Mouse (Mus musculus) limb, embryonic 15.5 days (tissue): ENCODE results near the gene Fto. TPM values are rescaled to one million over a fixed set of nuclear protein-coding genes. Genes with fewer than 3 reads are reported as not detected.

ENCODE experiments used
- ATAC-seq: fragments of 200-750 bp; cut with Nextera tagmentation; 2 replicates; pipeline ENCODE4 v1.8.0; 2017; ENCODE audit warnings: low read depth, moderate TSS enrichment; ENCODE audit not compliant: insufficient number of reproducible peaks, low FRiP score, low TSS enrichment
- H3K27ac ChIP-seq: fragments of 300-500 bp; sonication (generic); 2 replicates; pipeline ENCODE4 v1.5.1; 2015; ENCODE audit warnings: moderate library complexity, mild to moderate bottlenecking, inconsistent platforms
- H3K27me3 ChIP-seq: fragments of 300-500 bp; sonication (generic); 2 replicates; pipeline ENCODE4 v1.6.1; 2015; ENCODE audit warnings: inconsistent platforms
- H3K36me3 ChIP-seq: fragments of 300-500 bp; sonication (generic); 2 replicates; pipeline ENCODE4 v1.6.1; 2015; ENCODE audit warnings: inconsistent platforms
- H3K4me1 ChIP-seq: fragments of 300-500 bp; sonication (generic); 2 replicates; pipeline ENCODE4 v1.6.1; 2015; ENCODE audit warnings: inconsistent platforms
- H3K4me2 ChIP-seq: fragments of 300-500 bp; sonication (generic); 2 replicates; pipeline ENCODE4 v1.6.1; 2015; ENCODE audit warnings: mild to moderate bottlenecking, inconsistent platforms
- H3K4me3 ChIP-seq: fragments of 300-500 bp; sonication (generic); 2 replicates; pipeline ENCODE4 v1.5.1; 2015; ENCODE audit warnings: mild to moderate bottlenecking, inconsistent platforms
- H3K9ac ChIP-seq: fragments of 300-500 bp; sonication (generic); 2 replicates; pipeline ENCODE4 v1.6.1; 2015; ENCODE audit warnings: inconsistent platforms
- H3K9me3 ChIP-seq: fragments of 300-500 bp; sonication (generic); 2 replicates; pipeline ENCODE4 v1.6.1; 2016; ENCODE audit warnings: inconsistent platforms
- WGBS: fragments of 180-500 bp; shearing (Covaris S2); methylation state at CpG from one replicate; pipeline ENCODE4 v1.1.7; 2015; 5-methylcytosine and 5-hydroxymethylcytosine counted together
- polyA plus RNA-seq: library from polyadenylated mRNA; unstranded; fragments of >200 nt; fragmentation: Nextera tagmentation; extraction: Ambion mirVana; gene quantifications from 2 replicates; pipeline ENCODE4 v1.2.1, GENCODE M21; 2015

Fto gene
- polyA plus RNA-seq, 1 experiment from 2014 or later, result 97.1 TPM

DNA sequence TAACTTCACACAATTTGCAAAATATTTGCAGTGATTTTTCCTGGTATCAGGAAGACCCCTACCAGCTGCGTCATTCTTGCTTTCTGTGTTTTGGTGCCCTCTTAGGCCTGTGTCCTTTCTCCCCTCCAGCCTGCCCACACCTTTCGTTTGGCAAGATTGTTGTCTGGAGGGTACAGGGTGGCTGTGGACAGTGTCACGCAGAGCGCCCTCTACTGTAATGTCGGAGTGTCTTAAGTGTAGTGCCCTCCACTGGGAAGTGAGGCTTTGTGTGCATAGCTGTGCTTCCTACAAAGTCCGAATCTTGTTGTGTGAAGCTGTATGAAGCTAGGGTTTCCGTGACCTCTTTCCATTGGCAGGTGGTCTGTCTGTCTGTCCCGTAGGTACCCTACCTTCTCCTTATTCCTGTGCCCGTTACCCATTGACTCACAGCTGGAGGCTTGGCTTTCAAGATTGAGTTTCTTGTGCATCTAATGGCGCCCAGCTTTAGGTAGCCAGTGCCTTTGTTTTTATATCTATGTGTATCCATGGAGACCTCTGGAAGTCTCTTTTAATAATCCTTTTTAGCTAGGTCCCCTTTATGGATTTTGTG is 50.0 kb downstream of the Fto start:
- Histone ChIP-seq H3K9me3 (no peaks in the 10 kb centered on the region), H3K4me1 (peaks cover 27% of the 10 kb centered on the region), H3K27me3 (no peaks in the 10 kb centered on the region), H3K9ac (no peak overlapping the region), H3K27ac (no peak overlapping the region), H3K4me3 (no peak overlapping the region), H3K36me3 (no peaks in the 10 kb centered on the region), H3K4me2 (no peak overlapping the region)
- WGBS, result 87% methylated on average over 10 of the region's 10 CpGs
- no peak for ATAC-seq

DNA sequence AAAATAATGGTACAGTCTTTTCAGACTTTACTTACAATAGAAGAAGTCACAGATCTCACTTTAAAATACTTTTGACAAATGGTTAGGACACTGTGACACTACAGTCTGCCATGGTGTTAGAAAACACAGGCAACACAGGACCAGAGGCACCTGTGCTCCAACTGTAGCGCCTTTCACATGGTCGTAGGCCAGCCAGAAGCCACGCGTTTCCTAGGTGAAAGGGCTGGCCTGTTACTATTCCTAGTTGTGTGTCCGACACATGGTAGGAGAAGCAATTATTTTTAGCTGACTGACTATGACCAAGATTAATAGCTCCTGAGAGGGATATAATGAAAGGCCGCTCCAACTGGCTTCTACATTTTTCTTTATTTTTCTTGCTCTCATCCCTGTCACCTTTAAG is 50.9 kb downstream of the Fto start:
- no peak for ATAC-seq
- Histone ChIP-seq H3K4me1 (peaks cover 26% of the 10 kb centered on the region), H3K27ac (no peak overlapping the region), H3K36me3 (no peaks in the 10 kb centered on the region), H3K4me3 (no peak overlapping the region), H3K27me3 (no peaks in the 10 kb centered on the region), H3K9ac (no peak overlapping the region), H3K4me2 (no peak overlapping the region), H3K9me3 (no peaks in the 10 kb centered on the region)
- WGBS, result 81% methylated on average over 6 of the region's 6 CpGs

DNA sequence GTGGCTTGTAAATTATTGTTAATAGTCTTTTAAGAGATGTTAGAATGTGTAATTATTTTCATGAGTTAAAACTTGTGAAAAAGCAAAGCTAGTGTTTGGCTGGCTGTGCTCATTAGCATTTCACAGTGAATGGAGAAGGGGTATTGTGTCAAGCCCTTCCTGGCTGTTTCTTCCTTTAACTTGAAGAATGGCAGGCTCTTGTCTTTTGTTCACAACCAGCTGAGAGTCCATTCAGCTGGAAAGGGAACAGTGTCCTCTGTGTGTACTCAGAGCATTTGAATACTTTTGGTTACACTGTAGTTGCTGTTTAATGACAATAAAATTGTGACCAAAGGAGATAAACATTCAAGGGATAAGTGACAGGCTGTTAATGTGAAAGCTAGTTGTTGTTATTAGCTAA is 52.5 kb downstream of the Fto start:
- H3K36me3 ChIP-seq, result no peaks in the 10 kb centered on the region
- no peak overlapping the region for H3K27ac ChIP-seq
- no peak for ATAC-seq
- H3K9ac ChIP-seq, result no peak overlapping the region
- H3K27me3 ChIP-seq, result no peaks in the 10 kb centered on the region
- H3K9me3 ChIP-seq, result no peaks in the 10 kb centered on the region
- H3K4me3 ChIP-seq, result no peak overlapping the region
- H3K4me2 ChIP-seq, result no peak overlapping the region
- peaks cover 12% of the 10 kb centered on the region for H3K4me1 ChIP-seq

DNA sequence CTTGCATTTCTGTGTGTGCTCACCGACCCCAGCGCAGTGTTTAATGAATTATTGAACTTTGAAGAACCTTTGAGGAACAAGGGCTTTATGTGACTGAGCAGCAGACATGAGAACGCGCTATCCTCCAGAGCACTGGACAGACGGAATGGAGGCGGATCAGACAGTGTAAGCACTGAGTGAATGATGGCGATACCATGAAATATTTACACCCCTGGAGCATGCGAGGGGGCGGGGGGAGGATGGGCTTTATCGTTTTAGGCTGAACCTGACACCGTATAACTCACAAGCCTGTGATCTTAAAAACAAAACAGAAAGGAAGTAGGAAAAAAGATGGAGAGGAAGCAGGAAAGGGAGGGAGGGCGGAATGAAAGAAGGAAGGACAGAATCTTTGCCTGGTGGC is 57.6 kb downstream of the Fto start:
- Histone ChIP-seq H3K9me3 (no peaks in the 10 kb centered on the region), H3K4me3 (no peak overlapping the region), H3K4me2 (no peak overlapping the region), H3K27me3 (no peaks in the 10 kb centered on the region), H3K36me3 (no peaks in the 10 kb centered on the region), H3K9ac (no peak overlapping the region), H3K4me1 (peaks cover 16% of the 10 kb centered on the region), H3K27ac (no peak overlapping the region)
- ATAC-seq, result no peak
- WGBS, result 48% methylated on average over 12 of the region's 12 CpGs

DNA sequence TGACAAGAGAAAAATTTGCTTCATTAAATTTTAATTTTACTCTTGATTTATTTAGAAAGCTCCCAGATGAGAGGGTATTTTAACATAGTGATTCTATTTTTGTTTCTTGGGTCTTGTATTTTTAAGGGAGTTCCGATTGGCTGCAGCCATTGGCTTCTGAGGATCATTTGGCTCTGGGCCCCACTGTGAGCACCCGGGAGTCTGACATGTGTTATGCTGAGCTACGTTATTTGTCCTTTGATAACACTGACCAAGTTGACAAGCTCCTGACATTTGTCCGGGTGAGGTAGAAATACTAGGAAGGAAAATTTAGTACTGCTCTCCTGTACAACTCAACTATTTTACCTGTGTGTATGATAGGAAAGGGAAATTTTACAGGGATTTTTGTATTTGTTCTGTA is 58.7 kb downstream of the Fto start:
- no peak overlapping the region for H3K4me3 ChIP-seq
- no peak for ATAC-seq
- 54% methylated on average over 4 of the region's 4 CpGs for WGBS
- H3K4me2 ChIP-seq, result no peak overlapping the region
- no peak overlapping the region for H3K9ac ChIP-seq
- no peaks in the 10 kb centered on the region for H3K27me3 ChIP-seq
- no peak overlapping the region for H3K27ac ChIP-seq
- H3K9me3 ChIP-seq, result no peaks in the 10 kb centered on the region
- H3K36me3 ChIP-seq, result no peaks in the 10 kb centered on the region
- H3K4me1 ChIP-seq, result peaks cover 27% of the 10 kb centered on the region

DNA sequence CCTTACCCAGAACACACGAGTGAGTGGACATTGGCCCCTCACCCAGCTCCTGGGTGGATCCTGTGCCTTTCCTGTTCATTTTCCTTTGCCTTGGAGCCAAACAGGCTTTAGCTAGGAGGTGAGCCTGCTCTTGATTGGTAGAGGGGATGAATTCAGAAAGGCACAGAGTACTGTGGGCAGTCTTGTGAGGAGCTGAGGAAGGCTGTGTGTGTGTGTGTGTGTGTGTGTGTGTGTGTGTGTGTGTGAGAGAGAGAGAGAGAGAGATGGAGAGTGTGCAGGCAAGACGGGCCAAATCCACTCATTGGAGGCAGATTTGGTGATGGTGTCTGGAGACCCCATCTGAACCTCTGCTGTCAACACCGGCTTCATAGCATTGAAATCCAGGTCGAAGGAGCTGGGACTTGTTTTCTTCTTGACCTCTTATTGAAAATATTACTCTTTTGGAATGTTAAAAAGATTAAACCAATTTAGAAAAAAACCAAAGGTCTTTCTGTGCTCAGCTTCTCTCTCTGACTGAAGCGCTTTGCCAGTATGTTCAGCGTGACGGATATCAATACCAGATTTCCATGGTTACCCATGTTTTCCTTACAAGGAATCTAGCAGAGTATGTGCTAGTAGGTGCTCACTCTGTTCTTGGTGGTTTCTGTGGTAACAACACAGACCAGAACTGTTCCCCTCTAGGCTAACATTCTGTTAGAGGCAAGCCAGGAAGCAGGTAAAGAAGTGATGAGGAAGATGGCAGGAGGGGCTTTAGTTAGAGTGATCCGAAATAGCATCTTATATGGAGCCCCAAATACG is 59.7 kb downstream of the Fto start:
- WGBS, result 82% methylated on average over 9 of the region's 9 CpGs
- Histone ChIP-seq H3K9me3 (no peaks in the 10 kb centered on the region), H3K27me3 (no peaks in the 10 kb centered on the region)

DNA sequence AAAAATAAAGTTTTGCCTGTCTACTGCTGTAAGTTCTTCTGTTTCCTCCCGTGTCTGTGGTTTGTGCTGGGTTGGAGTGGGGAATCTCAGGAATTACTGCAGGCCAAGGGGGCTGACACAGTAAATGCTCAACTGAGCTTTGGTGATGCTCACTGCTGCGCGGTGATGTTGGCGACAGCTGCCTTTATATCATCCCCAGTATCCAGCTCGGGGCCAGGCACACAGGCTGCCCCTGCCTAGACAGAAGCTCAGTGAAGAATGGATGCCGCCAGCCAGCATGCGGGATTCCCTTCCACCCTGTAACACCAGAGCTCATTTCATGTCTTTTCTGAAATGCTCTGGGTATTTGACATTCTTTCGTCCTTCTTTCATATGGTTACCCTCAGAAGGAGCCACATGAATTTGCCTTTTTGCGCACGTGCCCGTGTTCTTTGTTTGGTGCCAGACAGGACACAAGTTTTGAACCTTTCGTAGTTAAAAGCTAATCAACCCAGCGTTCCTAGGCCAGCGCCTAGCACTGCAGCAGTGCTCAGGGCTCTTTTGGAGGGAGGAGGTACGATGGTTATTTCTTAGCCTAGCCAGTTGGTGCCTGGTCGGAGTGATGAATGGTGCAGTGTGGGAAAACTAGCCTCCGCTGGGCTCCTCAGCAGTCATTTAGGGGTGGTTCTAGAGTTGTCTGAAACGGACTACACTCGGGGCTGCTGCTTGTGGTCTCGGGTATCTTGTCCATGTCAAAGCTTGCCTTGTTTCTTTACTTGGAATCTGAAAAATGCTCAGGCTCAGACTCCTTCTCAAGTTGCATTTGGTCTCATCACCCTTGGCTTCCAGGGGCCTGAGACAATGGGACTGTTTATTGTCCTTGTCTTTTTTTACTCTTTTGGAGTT is 62.0 kb downstream of the Fto start:
- Histone ChIP-seq H3K4me3 (no peak overlapping the region), H3K4me1 (peaks cover 53% of the 10 kb centered on the region), H3K27ac (no peak overlapping the region), H3K9me3 (no peaks in the 10 kb centered on the region), H3K27me3 (no peaks in the 10 kb centered on the region), H3K9ac (no peak overlapping the region), H3K36me3 (no peaks in the 10 kb centered on the region), H3K4me2 (no peak overlapping the region)
- WGBS, result 47% methylated on average over 20 of the region's 20 CpGs
- no peak for ATAC-seq

More for the DNA sequence above, 59.7 kb downstream of the Fto start:
- no peaks in the 10 kb centered on the region for H3K36me3 ChIP-seq
- no peak overlapping the region for H3K4me3 ChIP-seq
- peaks cover 36% of the 10 kb centered on the region for H3K4me1 ChIP-seq
- ATAC-seq, result no peak
- no peak overlapping the region for H3K9ac ChIP-seq
- H3K27ac ChIP-seq, result no peak overlapping the region
- no peak overlapping the region for H3K4me2 ChIP-seq

DNA sequence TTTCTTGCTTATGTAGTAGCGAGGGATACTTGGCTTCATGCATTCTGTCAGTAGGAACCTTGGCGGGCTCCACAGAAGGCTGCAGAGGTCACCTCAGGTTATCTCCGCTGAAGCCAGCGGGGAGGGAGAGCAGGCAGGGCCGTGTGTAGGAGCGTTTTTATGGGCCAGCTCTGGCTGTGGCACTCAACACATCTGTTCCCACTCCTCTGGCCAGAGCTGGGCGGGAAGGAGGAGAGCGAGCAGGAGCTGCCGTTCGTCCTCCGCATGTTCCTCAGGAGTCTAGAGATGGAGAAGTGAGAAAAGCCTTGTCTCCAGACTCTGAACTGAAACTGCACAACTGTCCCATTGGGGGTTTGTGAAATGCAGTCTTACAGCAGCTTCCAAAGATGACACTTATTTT is 63.5 kb downstream of the Fto start:
- Histone ChIP-seq H3K9me3 (no peaks in the 10 kb centered on the region), H3K27me3 (no peaks in the 10 kb centered on the region), H3K4me3 (no peak overlapping the region), H3K9ac (no peak overlapping the region), H3K36me3 (no peaks in the 10 kb centered on the region), H3K27ac (peak overlapping the region; percentile 2; the same call in 1 of the 2 replicates), H3K4me1 (peaks cover 67% of the 10 kb centered on the region), H3K4me2 (peak overlapping the region; percentile 12; the same call in 1 of the 2 replicates)
- WGBS, result 17% methylated on average over 11 of the region's 11 CpGs
- 0 out of 2 replicates have a peak, but pooled peaks have one; percentile 46 for ATAC-seq

DNA sequence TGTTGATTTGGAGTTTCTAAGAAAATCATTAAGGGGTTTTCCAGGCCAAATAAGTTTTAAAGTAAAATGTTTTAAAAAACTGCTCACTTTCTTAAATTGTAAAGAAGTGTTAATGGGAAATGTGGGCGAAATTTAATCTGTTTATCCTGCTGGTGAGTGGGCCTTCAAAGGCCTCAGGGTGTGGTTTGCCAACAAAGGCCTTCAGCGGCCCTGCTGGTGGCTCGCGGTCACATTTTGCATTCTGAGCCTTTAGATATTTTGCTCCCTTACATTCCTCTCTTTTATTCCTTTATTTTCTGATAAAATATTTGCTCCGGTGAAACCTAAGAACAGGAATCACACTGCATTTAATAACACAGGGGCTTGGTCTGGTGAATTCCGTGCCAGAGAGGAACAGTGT is 64.0 kb downstream of the Fto start:
- no peak overlapping the region for H3K4me2 ChIP-seq
- no peaks in the 10 kb centered on the region for H3K36me3 ChIP-seq
- no peak overlapping the region for H3K27ac ChIP-seq
- peaks cover 67% of the 10 kb centered on the region for H3K4me1 ChIP-seq
- WGBS, result 59% methylated on average over 6 of the region's 6 CpGs
- no peak for ATAC-seq
- no peaks in the 10 kb centered on the region for H3K27me3 ChIP-seq
- no peak overlapping the region for H3K4me3 ChIP-seq
- H3K9me3 ChIP-seq, result no peaks in the 10 kb centered on the region
- no peak overlapping the region for H3K9ac ChIP-seq

DNA sequence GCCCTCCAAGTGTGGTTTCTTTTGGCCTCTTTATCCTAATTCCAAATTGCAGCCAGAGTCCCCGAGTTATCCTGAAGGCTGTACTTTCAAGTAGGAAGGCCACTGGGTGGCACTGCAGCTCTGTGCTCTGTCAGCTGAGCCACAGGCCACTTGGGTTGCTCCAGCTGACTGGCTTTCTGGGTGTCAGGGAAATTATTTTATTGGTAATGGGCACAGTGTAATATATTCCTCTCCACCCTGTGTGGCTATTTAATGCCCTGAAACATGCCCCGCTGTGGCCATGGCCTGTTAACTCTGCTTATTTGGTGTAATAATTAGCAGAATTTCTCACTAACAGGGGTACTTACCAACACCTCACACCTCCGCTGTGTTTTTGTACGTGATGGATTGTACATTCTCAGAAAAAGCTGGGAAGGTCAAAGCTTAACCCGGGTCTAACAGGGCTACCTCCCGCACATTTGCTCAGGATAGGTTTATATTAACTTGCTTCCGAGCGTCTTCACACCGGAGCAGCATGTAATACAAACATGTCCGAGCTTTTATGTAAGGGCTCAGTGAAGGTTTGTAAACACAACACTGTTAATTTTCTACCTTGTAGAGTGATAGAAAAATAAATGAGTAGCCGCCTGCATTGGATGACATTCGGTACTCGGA is 65.6 kb downstream of the Fto start:
- ATAC-seq, result no peak
- 45% methylated on average over 13 of the region's 13 CpGs for WGBS

DNA sequence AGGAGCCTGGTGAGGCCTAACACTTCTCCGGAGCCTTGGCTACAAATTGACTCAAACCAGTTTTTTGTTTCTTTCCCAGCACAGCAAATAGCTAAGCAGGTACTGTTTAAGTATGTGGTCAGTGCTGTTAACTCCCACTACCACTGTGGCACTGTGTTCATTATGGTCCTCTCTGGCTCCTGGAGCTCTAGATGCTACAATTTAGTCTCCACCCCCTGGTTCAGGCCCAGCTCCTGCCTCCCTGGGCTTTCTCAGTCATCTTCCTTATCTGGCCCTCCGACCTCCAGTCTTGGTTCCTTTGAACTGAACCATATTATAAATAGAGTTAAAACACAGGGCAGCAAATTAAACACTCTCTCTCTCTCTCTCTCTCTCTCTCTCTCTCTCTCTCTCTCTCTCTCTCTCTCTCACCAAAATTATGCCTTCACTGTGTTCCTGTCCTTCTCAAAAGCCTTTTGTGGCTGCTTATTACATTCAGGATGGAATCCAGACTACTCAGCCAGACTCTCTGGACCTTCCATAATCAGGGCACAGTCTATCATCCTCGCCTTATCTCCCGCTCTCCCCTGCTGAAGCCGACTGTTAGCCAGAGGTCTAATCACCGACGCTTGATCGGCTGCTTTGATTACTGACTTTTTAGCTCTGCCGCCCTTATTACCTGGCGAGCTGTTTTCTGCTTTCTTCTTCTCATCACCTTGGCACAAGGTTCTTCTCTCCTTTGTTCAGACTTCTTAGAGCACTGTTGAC is 67.6 kb downstream of the Fto start:
- H3K9ac ChIP-seq, result no peak overlapping the region
- no peak overlapping the region for H3K4me3 ChIP-seq
- no peaks in the 10 kb centered on the region for H3K27me3 ChIP-seq
- ATAC-seq, result no peak
- WGBS, result 46% methylated on average over 10 of the region's 10 CpGs
- H3K4me2 ChIP-seq, result no peak overlapping the region
- H3K27ac ChIP-seq, result no peak overlapping the region
- no peaks in the 10 kb centered on the region for H3K9me3 ChIP-seq
- H3K36me3 ChIP-seq, result no peaks in the 10 kb centered on the region
- H3K4me1 ChIP-seq, result peaks cover 51% of the 10 kb centered on the region

More for the DNA sequence above, 65.6 kb downstream of the Fto start:
- no peak overlapping the region for H3K27ac ChIP-seq
- peaks cover 64% of the 10 kb centered on the region for H3K4me1 ChIP-seq
- no peak overlapping the region for H3K4me3 ChIP-seq
- no peaks in the 10 kb centered on the region for H3K27me3 ChIP-seq
- no peak overlapping the region for H3K9ac ChIP-seq
- no peak overlapping the region for H3K4me2 ChIP-seq
- H3K36me3 ChIP-seq, result no peaks in the 10 kb centered on the region
- no peaks in the 10 kb centered on the region for H3K9me3 ChIP-seq
